Mouse (Mus musculus) G1E (cell line): Measurements from ENCODE around the gene Ripply3. TPM values are rescaled to one million over a fixed set of nuclear protein-coding genes. Genes with fewer than 3 reads are reported as not detected.

Experiments
- ATAC-seq: 2 replicates; pipeline ENCODE4 v1.8.0; 2016; ENCODE audit warnings: mild to moderate bottlenecking; ENCODE audit not compliant: insufficient number of reproducible peaks, poor library complexity, low FRiP score, severe bottlenecking; ENCODE audit errors: extremely low read depth
- DNase-seq: peaks from one replicate; pipeline ENCODE4 v3.0.0; 2012; ENCODE audit warnings: low spot score
- H3K27me3 ChIP-seq: 2 replicates; pipeline ENCODE4 v1.6.1; 2012; ENCODE audit warnings: mild to moderate bottlenecking, low read length, inconsistent platforms; ENCODE audit not compliant: insufficient read depth
- H3K36me3 ChIP-seq: replicated peaks from 2 replicates; pipeline ENCODE3; 2012; ENCODE audit warnings: mild to moderate bottlenecking, inconsistent platforms
- H3K4me1 ChIP-seq: 2 replicates; pipeline ENCODE4 v1.6.1; 2012; ENCODE audit warnings: low read depth, low read length, inconsistent platforms, mixed read lengths; ENCODE audit not compliant: insufficient read depth
- H3K4me3 ChIP-seq: 2 replicates; pipeline ENCODE4 v1.5.1; 2012; ENCODE audit warnings: low read depth, mild to moderate bottlenecking, inconsistent platforms, low read length, moderate library complexity, mixed read lengths
- H3K9me3 ChIP-seq: replicated peaks from 2 replicates; pipeline ENCODE4 v1.6.1; 2012; ENCODE audit warnings: inconsistent platforms
- CTCF ChIP-seq: IDR thresholded peaks from 2 replicates; pipeline ENCODE4 v1.5.1; 2012; ENCODE audit warnings: low read depth, low read length, inconsistent platforms, mixed read lengths
- GATA1 ChIP-seq: IDR thresholded peaks from 2 replicates; pipeline ENCODE4 v1.6.1; 2012; ENCODE audit warnings: borderline replicate concordance, low read length, inconsistent platforms, mixed read lengths
- GATA2 ChIP-seq: IDR thresholded peaks from 2 replicates; pipeline ENCODE4 v1.6.1; 2012; ENCODE audit warnings: low read depth, low read length, inconsistent platforms, borderline replicate concordance
- POLR2AphosphoS5 ChIP-seq: IDR thresholded peaks from 2 replicates; pipeline ENCODE4 v1.6.1; 2012; ENCODE audit warnings: low read depth, low read length, inconsistent platforms; ENCODE audit not compliant: insufficient replicate concordance
- TAL1 ChIP-seq: conservative IDR thresholded peaks from 2 replicates; pipeline ENCODE4 v1.6.1; 2012; ENCODE audit warnings: low read depth, low read length, inconsistent platforms, mixed read lengths
- polyA plus RNA-seq: library from polyadenylated mRNA; stranded (reverse); fragments of >175 nt; gene quantifications from 2 replicates; pipeline ENCODE4 v1.2.3, GENCODE M21; 2012
- total RNA-seq, 2 experiments: library from RNA; stranded (forward) in 1 of 2; stranded (reverse) in 1 of 2; fragments of 200-1000 nt in 1 of 2; fragments of >200 nt in 1 of 2; fragmentation: Nextera tagmentation in 1 of 2; gene quantifications; 2 replicates each; pipeline ENCODE4 v1.2.3; 2014 to 2017

Gene Ripply3
- total and polyA plus RNA-seq, 3 experiments, result 0.05 TPM; not detected in 2

GRCm38 (mm10) chr16:94345733-94346132 is 17.5 kb downstream of the Ripply3 start:
- Histone ChIP-seq H3K36me3 (no peaks in the 10 kb centered on the region), H3K9me3 (no peaks in the 10 kb centered on the region), H3K4me1 (peaks cover 18% of the 10 kb centered on the region), H3K27me3 (peaks cover 27% of the 10 kb centered on the region), H3K4me3 (no peak overlapping the region)
- no peak for ATAC-seq
- TF ChIP-seq CTCF, result no peak
- no peak for TF ChIP-seq POLR2AphosphoS5
- TF ChIP-seq TAL1, result no peak
- no peak for TF ChIP-seq GATA2
- no peak for TF ChIP-seq GATA1
- no peak for DNase-seq

- Histone ChIP-seq H3K36me3 (no peaks in the 10 kb centered on the region), H3K4me3 (no peak overlapping the region), H3K27me3 (peaks cover 23% of the 10 kb centered on the region), H3K9me3 (no peaks in the 10 kb centered on the region), H3K4me1 (peaks cover 16% of the 10 kb centered on the region)
- TF ChIP-seq POLR2AphosphoS5, result no peak
- TF ChIP-seq CTCF, result no peak
- TF ChIP-seq GATA2, result no peak
- no peak for TF ChIP-seq TAL1
- TF ChIP-seq GATA1, result no peak
- DNase-seq (no peak), ATAC-seq (no peak)
Measured at GRCm38 (mm10) chr16:94347080-94347731, 19.0 kb downstream of the Ripply3 start.

DNA sequence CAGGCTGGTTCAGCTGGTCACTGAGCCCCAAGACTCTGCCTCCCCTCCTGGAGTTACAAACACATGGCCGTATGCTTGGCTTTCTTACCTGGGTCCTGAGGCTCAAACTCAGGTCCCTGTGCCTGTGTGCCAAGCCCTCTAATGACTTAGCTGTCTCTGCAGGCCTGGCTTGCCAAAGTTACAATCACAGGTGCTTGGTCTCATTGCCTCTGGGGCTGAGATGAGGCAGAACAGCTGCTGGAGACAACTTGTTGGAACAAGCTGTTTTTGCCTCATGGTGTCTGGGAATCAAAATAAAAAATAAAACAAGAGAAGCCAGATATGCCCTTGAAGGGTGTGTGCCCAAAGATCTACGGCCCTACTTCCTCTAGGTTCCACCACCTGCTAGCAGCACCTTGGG is 20.6 kb downstream of the Ripply3 start:
- DNase-seq (no peak), ATAC-seq (no peak)
- Histone ChIP-seq H3K9me3 (no peaks in the 10 kb centered on the region), H3K36me3 (no peaks in the 10 kb centered on the region), H3K4me1 (peaks cover 16% of the 10 kb centered on the region), H3K27me3 (peaks cover 31% of the 10 kb centered on the region), H3K4me3 (no peak overlapping the region)
- TF ChIP-seq CTCF, result no peak
- TF ChIP-seq POLR2AphosphoS5, result no peak
- no peak for TF ChIP-seq GATA2
- no peak for TF ChIP-seq GATA1

DNA sequence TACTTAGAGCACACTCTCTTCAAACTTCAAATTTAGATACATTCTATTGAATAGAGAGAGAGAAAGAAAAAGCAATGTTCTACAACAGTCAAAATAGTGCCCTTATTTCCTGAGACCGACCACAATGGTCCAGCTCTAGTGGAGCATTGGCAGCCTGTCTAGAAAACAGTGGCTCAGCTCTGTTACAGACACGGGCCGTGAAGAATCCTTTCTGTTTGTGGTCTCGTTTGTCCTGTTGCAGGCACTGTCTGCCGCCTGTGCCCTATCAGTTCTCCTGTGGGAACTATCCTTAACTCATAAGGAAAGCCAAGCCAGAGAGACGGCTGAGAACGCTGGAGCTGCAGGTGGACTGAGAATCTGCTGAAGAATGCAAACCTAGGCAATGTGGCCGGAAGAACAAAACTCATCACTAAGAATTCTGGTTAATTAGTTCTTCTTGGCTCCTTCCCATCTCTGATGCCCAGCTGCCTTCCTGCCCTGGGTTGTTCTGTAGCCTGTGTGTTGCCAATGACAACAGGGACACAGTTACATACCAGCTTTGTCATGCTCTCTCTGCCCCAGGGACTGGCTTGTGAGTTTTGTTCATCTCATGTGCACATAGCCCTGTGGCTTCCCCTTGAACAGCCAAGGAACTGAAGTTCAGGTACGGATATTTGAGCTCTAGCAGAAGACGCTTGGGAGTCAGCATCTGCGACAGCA is 21.5 kb downstream of the Ripply3 start:
- H3K36me3 ChIP-seq, result no peaks in the 10 kb centered on the region
- H3K27me3 ChIP-seq, result peaks cover 34% of the 10 kb centered on the region
- H3K4me3 ChIP-seq, result no peak overlapping the region
- no peak for ATAC-seq
- peaks cover 16% of the 10 kb centered on the region for H3K4me1 ChIP-seq
- H3K9me3 ChIP-seq, result no peaks in the 10 kb centered on the region
- TF ChIP-seq GATA1, result no peak
- TF ChIP-seq TAL1, result no peak
- no peak for TF ChIP-seq CTCF
- TF ChIP-seq GATA2, result no peak
- TF ChIP-seq POLR2AphosphoS5, result no peak
- no peak for DNase-seq

DNA sequence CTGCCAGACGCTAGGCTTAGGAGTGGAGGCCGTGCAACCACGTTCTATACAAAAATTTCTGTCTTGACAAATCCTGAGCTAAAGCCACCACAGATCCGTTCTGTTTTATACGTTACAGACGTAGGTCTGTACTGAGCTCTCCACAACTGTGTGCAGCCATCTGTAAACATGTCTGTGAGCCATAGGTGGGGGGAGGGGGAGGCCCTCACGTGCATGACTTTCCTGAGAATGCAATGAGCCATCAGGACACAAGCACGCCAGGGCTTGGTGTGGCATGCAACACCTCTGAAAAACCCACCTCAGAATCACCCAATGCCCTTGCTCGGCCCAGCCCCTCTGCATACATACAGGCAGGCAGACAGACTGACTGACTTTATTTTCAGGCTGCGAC is 22.1 kb downstream of the Ripply3 start:
- no peak overlapping the region for H3K4me3 ChIP-seq

GRCm38 (mm10) chr16:94354450-94354849 is 26.2 kb downstream of the Ripply3 start:
- Histone ChIP-seq H3K27me3 (peaks cover 26% of the 10 kb centered on the region), H3K36me3 (no peaks in the 10 kb centered on the region), H3K9me3 (no peaks in the 10 kb centered on the region), H3K4me3 (no peak overlapping the region), H3K4me1 (peaks cover 29% of the 10 kb centered on the region)
- DNase-seq (no peak), ATAC-seq (no peak)
- TF ChIP-seq GATA1 (no peak), TAL1 (no peak), CTCF (no peak), POLR2AphosphoS5 (no peak), GATA2 (no peak)

More for the DNA sequence above, 22.1 kb downstream of the Ripply3 start:
- H3K36me3 ChIP-seq, result no peaks in the 10 kb centered on the region
- DNase-seq (no peak), ATAC-seq (no peak)
- H3K4me1 ChIP-seq, result peaks cover 16% of the 10 kb centered on the region
- peaks cover 37% of the 10 kb centered on the region for H3K27me3 ChIP-seq
- no peaks in the 10 kb centered on the region for H3K9me3 ChIP-seq
- TF ChIP-seq CTCF (no peak), GATA2 (no peak), TAL1 (no peak), GATA1 (no peak), POLR2AphosphoS5 (no peak)
